Mouse (Mus musculus) heart, embryonic 13.5 days (tissue): ENCODE measurements at regions not wholly inside any gene's neighbourhood (a gene's known extent, or its start where the extent isn't known, plus 50 kb on each side); places are given as distances from the start of the nearest gene placed in this dataset.

Source experiments
- ATAC-seq: fragments of 200-750 bp; cut with Nextera tagmentation; 2 replicates; pipeline ENCODE4 v1.8.0; 2017; ENCODE audit warnings: moderate TSS enrichment; ENCODE audit not compliant: insufficient number of reproducible peaks, low FRiP score, low TSS enrichment; ENCODE audit errors: extremely low read depth
- H3K27ac ChIP-seq: fragments of 300-500 bp; sonication (generic); replicated peaks from 2 replicates; pipeline ENCODE4 v1.5.1; 2015; ENCODE audit warnings: moderate library complexity, mild to moderate bottlenecking, inconsistent platforms
- H3K27me3 ChIP-seq: fragments of 300-500 bp; sonication (generic); replicated peaks from 2 replicates; pipeline ENCODE4 v1.6.1; 2015; ENCODE audit warnings: mild to moderate bottlenecking, inconsistent platforms
- H3K36me3 ChIP-seq: fragments of 300-500 bp; sonication (generic); 2 replicates; pipeline ENCODE4 v1.6.1; 2015; ENCODE audit warnings: mild to moderate bottlenecking, inconsistent platforms
- H3K4me1 ChIP-seq: fragments of 300-500 bp; sonication (generic); 2 replicates; pipeline ENCODE4 v1.6.1; 2015; ENCODE audit warnings: inconsistent platforms
- H3K4me2 ChIP-seq: fragments of 300-500 bp; sonication (generic); 2 replicates; pipeline ENCODE4 v1.6.1; 2015; ENCODE audit warnings: inconsistent platforms, mild to moderate bottlenecking, moderate library complexity
- H3K4me3 ChIP-seq: fragments of 300-500 bp; sonication (generic); 2 replicates; pipeline ENCODE4 v1.5.1; 2015; ENCODE audit warnings: moderate library complexity, mild to moderate bottlenecking, inconsistent platforms
- H3K9ac ChIP-seq: fragments of 300-500 bp; sonication (generic); 2 replicates; pipeline ENCODE4 v1.6.1; 2015; ENCODE audit warnings: inconsistent platforms, mild to moderate bottlenecking, moderate library complexity
- H3K9me3 ChIP-seq: fragments of 300-500 bp; sonication (generic); 2 replicates; pipeline ENCODE4 v1.6.1; 2016; ENCODE audit warnings: inconsistent platforms
- WGBS: fragments of 180-500 bp; shearing (Covaris S2); methylation state at CpG from one replicate; pipeline ENCODE4 v1.1.7; 2015; ENCODE audit warnings: mixed read lengths; 5-methylcytosine and 5-hydroxymethylcytosine counted together

DNA sequence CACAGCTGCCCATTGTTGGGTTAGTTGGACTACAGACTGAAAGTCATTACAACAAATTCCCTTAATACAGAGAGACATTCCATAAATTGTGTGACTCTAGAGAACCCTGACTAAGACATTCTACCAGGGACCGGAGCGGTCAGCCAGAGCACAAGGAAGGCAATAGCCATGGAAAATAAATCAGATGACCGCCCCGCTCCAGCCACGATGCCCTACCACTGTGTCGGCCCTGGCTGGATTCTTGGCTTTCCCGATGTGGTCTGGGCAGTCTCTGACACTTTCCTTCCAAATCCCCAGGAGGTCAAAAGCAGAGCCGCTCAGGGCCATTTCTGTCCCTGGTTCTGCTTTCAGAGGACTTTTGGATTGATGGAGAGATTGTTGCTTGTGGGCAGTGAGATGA, 57.8 kb downstream of the Lsm3 start:
- ATAC-seq: no peak
- no peaks in the 10 kb centered on the region for H3K9me3 ChIP-seq
- peaks cover 73% of the 10 kb centered on the region for H3K27me3 ChIP-seq
- no peak overlapping the region for H3K9ac ChIP-seq
- 76% methylated on average over 8 of the region's 8 CpGs for WGBS
- peaks cover 4% of the 10 kb centered on the region for H3K4me1 ChIP-seq
- no peaks in the 10 kb centered on the region for H3K36me3 ChIP-seq
- H3K4me3 ChIP-seq: no peak overlapping the region
- no peak overlapping the region for H3K4me2 ChIP-seq
- no peak overlapping the region for H3K27ac ChIP-seq

DNA sequence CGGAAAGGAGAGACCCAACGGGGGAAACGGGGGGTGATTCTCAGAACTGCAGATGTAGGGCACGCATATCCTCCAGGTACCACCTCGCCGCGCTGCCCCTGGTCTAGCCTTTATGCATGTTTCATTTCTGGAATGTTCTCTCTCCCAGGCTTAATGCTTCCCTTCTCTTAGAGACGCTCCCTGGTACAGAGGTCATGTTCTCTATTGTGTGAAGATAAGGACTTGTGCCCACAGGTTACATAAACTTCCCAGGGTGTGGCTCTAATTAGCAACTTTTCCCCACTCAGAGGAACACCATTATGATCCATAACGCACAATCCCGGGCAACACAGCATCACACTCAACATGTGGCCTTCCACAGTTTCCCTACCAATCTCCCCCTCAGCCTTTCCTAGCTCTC, 58.7 kb downstream of the Lsm3 start:
- 74% methylated on average over 10 of the region's 10 CpGs for WGBS
- Histone ChIP-seq H3K27me3 (peaks cover 73% of the 10 kb centered on the region), H3K4me3 (no peak overlapping the region)

DNA sequence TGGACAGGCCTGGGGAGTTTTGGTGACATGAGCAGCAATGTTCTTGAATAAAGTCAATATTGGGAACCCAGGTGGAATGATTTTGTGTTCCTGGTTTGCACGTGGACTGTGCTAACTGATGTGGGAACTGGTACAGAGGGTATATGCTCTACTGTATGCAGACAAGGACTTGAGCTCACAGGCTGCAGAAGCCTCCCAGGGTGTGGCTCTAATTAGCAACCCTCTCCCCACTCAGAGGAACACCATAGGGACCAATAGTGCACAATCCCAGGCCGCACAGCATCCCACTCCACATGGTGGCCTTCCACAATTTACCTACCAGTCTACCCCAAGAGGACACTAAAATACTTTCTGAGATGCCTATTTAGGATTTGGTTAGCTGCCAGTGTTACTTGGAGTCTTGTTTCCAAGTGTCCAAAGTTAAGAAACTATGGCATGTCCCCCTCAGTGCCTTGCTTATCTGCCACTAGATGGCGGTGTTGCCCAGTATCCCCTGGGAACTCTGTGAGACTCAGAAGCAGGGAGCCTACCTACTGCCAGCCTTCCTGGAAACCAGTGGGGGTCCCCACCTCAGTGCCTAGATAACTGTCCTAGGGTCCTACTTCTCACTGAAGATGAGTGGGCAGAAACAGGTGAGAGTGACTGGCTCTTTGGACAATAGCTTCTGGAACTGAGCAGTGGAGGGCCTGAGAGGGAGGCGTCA, 60.1 kb downstream of the Lsm3 start:
- Histone ChIP-seq H3K36me3 (no peaks in the 10 kb centered on the region), H3K9ac (no peak overlapping the region), H3K27me3 (peaks cover 72% of the 10 kb centered on the region), H3K4me1 (peaks cover 4% of the 10 kb centered on the region), H3K4me3 (no peak overlapping the region), H3K9me3 (no peaks in the 10 kb centered on the region), H3K4me2 (no peak overlapping the region), H3K27ac (no peak overlapping the region)
- 54% methylated on average over 4 of the region's 4 CpGs for WGBS
- no peak for ATAC-seq

More for the DNA sequence above, 58.7 kb downstream of the Lsm3 start:
- peaks cover 4% of the 10 kb centered on the region for H3K4me1 ChIP-seq
- H3K4me2 ChIP-seq: no peak overlapping the region
- no peak overlapping the region for H3K27ac ChIP-seq
- H3K9me3 ChIP-seq: no peaks in the 10 kb centered on the region
- H3K36me3 ChIP-seq: no peaks in the 10 kb centered on the region
- no peak overlapping the region for H3K9ac ChIP-seq
- no peak for ATAC-seq

DNA sequence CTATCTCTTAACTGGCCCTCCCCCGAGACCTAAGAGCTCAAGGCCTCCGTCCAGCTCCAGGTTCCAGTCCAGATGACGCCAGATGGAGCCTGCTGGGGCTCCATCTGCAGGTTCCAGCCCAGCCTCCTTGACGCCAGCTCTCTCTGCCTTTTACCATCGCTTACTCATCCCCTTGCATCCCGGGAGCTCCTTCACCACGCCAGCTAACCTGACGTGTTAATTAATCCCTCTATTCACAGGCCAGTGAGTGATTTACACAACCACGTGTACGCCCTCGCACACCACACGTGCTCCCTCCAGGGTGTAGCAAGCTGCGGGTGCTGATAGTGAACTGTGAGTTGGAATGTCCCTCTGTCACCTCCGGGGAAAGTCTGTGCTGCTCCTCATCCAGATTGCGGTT, 61.2 kb downstream of the Lsm3 start:
- no peak overlapping the region for H3K4me3 ChIP-seq
- WGBS: 31% methylated on average over 15 of the region's 15 CpGs
- peaks cover 78% of the 10 kb centered on the region for H3K27me3 ChIP-seq
- ATAC-seq: no peak
- no peak overlapping the region for H3K4me2 ChIP-seq
- H3K36me3 ChIP-seq: no peaks in the 10 kb centered on the region
- H3K9me3 ChIP-seq: no peaks in the 10 kb centered on the region
- H3K27ac ChIP-seq: no peak overlapping the region
- H3K4me1 ChIP-seq: peaks cover 4% of the 10 kb centered on the region
- no peak overlapping the region for H3K9ac ChIP-seq

DNA sequence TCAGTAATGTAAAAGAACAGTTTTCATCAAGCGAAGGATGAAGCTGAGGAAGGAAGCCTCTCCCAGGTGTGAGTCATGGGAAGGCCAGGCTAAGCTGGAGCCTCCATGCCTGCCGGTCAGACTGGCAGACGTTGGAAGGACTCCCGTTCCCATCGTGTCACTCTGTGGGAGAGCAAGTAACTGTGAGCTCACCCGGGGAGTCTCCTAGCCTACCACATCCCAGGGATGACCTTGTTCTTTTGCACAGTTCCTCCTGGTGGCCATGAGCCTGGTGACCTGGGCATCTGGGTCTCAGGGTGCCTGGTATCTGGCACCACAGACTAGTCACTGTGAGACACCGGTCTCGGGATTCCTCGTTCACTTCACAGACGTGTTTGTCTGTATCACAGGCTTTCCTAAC, 63.9 kb downstream of the Lsm3 start:
- no peak for ATAC-seq
- Histone ChIP-seq H3K4me2 (no peak overlapping the region), H3K27me3 (peaks cover 63% of the 10 kb centered on the region), H3K4me1 (peaks cover 4% of the 10 kb centered on the region), H3K9ac (no peak overlapping the region), H3K27ac (no peak overlapping the region), H3K36me3 (no peaks in the 10 kb centered on the region), H3K9me3 (no peaks in the 10 kb centered on the region), H3K4me3 (no peak overlapping the region)
- 70% methylated on average over 10 of the region's 10 CpGs for WGBS

DNA sequence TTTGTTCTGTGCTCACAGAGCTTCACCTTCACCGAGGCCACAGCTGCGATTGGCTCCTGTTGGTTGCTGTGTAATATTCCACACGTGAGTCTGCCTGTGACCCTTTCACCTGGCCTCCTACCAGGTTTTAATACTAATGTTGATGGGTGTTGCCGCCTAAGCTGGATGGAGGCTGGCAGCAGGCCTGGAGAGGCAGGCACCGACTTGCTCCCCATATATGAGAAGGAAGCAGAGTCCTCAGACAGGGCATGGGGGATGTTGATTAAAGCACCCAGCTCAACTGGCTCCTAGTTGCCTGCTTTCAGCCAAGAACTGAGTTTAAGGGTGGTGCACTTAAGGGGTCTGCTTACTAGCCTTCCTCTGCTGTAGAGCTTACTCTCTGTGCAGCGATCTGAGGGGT, 64.9 kb downstream of the Lsm3 start:
- peaks cover 63% of the 10 kb centered on the region for H3K27me3 ChIP-seq
- H3K9ac ChIP-seq: no peak overlapping the region
- H3K4me3 ChIP-seq: no peak overlapping the region
- no peaks in the 10 kb centered on the region for H3K36me3 ChIP-seq
- no peaks in the 10 kb centered on the region for H3K9me3 ChIP-seq
- ATAC-seq: no peak
- no peak overlapping the region for H3K27ac ChIP-seq
- peaks cover 6% of the 10 kb centered on the region for H3K4me1 ChIP-seq
- H3K4me2 ChIP-seq: no peak overlapping the region
- 86% methylated on average over 6 of the region's 6 CpGs for WGBS

DNA sequence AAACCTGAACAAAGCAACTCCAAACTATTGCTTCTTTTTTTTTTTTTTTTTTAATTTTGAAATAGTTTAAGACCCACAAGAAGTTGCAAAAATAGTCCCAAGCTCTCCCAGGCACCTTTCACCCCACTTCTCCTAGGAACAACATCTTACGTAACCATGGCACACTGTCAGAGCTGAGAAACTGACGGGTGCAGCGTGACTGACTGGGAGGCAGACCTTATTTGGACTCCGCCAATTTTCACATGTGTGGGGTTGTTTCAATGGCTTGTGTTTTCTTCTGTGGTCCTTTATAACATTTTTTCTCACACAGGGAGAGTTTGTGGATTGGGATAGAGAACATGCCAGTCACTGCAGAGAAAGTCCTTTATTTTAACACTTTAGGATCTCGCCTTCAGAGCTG, 66.6 kb downstream of the Lsm3 start:
- WGBS: 82% methylated on average over 5 of the region's 5 CpGs
- no peak overlapping the region for H3K9ac ChIP-seq
- no peaks in the 10 kb centered on the region for H3K9me3 ChIP-seq
- no peak overlapping the region for H3K4me2 ChIP-seq
- no peaks in the 10 kb centered on the region for H3K36me3 ChIP-seq
- peaks cover 54% of the 10 kb centered on the region for H3K27me3 ChIP-seq
- H3K4me1 ChIP-seq: peaks cover 2% of the 10 kb centered on the region; the same call in 1 of the 2 replicates
- no peak overlapping the region for H3K4me3 ChIP-seq
- H3K27ac ChIP-seq: no peak overlapping the region
- no peak for ATAC-seq

DNA sequence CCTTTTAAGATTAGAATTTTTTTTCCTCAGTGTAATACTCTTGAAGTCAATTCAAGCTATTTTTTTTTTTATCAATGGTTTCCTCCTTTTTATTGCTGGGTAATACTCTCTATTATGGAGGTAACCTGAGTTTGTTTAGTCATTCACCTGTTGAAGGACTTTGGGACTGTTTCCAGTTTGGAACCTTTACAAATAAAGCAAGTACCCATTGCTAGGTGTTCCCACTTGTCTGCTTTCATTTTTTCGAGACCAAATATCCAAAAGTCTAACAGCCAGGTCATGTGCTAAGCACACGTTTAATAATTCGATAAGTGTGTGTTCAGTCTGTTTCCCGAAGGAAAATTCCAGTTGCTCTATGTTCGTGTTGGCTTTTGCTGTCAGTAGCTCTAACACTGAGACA, 67.6 kb downstream of the Lsm3 start:
- Histone ChIP-seq H3K4me1 (peaks cover 7% of the 10 kb centered on the region), H3K4me3 (no peak overlapping the region), H3K27me3 (peaks cover 62% of the 10 kb centered on the region), H3K9ac (no peak overlapping the region), H3K27ac (no peak overlapping the region), H3K36me3 (no peaks in the 10 kb centered on the region), H3K9me3 (no peaks in the 10 kb centered on the region), H3K4me2 (no peak overlapping the region)
- no peak for ATAC-seq
- WGBS: 72% methylated on average over 5 of the region's 5 CpGs

DNA sequence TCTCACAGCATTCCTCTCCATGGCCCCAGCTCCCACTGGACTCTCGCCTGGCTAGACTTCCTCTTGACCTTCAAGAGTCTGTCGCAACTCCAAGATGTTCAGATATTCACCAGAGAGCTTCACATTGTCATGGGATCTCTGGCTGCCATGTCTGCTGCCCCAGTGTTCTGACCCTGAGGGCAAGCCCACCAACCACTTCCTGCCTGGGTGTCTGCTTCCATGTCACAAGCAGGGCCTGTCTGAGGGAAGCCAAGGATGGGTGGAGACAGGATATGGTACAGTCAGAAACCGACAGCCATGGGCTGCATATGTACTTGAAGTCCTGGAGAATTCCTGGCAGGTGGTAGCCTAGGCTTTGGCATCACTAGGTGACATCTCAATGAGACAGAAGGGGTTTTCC, 69.8 kb downstream of the Lsm3 start:
- ATAC-seq: no peak
- no peak overlapping the region for H3K4me2 ChIP-seq
- peaks cover 27% of the 10 kb centered on the region for H3K4me1 ChIP-seq
- no peak overlapping the region for H3K27ac ChIP-seq
- H3K9me3 ChIP-seq: no peaks in the 10 kb centered on the region
- H3K9ac ChIP-seq: no peak overlapping the region
- no peaks in the 10 kb centered on the region for H3K36me3 ChIP-seq
- H3K27me3 ChIP-seq: peaks cover 53% of the 10 kb centered on the region
- 65% methylated on average over 3 of the region's 3 CpGs for WGBS
- H3K4me3 ChIP-seq: no peak overlapping the region

DNA sequence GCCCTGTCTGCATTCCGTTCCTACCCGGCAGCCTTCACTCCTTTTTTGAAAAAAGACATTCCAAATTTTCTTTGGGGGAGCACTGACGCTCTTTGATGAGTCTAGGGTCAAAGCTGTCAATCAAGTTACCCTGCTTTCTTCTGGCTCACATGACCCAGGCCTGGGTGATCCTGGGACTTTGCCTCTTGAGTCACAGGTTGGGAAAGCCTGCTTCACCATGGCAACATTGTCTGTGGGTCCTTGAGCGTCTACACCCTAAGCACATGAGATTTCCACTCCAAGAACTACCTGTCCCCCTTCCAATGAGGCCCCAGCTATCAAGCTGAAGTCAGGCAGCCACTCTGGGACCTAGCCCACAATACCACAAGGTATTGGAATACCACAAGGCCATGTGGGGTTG, 73.5 kb downstream of the Lsm3 start:
- Histone ChIP-seq H3K4me1 (peaks cover 38% of the 10 kb centered on the region), H3K4me2 (no peak overlapping the region), H3K27ac (no peak overlapping the region), H3K9me3 (no peaks in the 10 kb centered on the region), H3K36me3 (no peaks in the 10 kb centered on the region), H3K9ac (no peak overlapping the region), H3K27me3 (peaks cover 38% of the 10 kb centered on the region), H3K4me3 (no peak overlapping the region)
- WGBS: 67% methylated on average over 4 of the region's 4 CpGs
- ATAC-seq: no peak

DNA sequence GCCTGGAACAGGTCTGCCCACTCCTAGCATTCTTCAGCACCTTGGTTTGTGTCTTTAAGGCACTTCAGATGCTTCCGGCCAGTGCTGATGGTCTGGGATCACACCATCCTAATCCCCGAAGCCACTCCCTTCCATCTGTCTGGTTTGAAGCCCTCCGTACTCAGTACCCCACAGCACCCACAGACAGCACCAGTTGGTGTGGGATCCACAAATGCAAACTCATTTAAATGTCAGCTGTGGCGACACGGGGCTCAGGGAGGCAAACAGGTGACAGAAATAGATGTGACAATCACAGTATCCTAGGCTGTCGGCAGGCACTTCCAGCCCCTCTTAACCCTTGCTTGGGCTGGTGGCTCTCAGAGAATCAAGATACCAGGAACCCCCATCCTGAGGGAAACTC, 74.7 kb downstream of the Lsm3 start:
- Histone ChIP-seq H3K27ac (peak overlapping the region; percentile 32), H3K27me3 (peaks cover 26% of the 10 kb centered on the region), H3K36me3 (no peaks in the 10 kb centered on the region), H3K9me3 (no peaks in the 10 kb centered on the region), H3K4me2 (peak overlapping the region; percentile 27), H3K4me1 (peaks cover 38% of the 10 kb centered on the region), H3K9ac (0 out of 2 replicates have a peak overlapping the region, but pooled peaks have one; percentile 17), H3K4me3 (no peak overlapping the region)
- WGBS: 31% methylated on average over 6 of the region's 6 CpGs
- no peak for ATAC-seq

DNA sequence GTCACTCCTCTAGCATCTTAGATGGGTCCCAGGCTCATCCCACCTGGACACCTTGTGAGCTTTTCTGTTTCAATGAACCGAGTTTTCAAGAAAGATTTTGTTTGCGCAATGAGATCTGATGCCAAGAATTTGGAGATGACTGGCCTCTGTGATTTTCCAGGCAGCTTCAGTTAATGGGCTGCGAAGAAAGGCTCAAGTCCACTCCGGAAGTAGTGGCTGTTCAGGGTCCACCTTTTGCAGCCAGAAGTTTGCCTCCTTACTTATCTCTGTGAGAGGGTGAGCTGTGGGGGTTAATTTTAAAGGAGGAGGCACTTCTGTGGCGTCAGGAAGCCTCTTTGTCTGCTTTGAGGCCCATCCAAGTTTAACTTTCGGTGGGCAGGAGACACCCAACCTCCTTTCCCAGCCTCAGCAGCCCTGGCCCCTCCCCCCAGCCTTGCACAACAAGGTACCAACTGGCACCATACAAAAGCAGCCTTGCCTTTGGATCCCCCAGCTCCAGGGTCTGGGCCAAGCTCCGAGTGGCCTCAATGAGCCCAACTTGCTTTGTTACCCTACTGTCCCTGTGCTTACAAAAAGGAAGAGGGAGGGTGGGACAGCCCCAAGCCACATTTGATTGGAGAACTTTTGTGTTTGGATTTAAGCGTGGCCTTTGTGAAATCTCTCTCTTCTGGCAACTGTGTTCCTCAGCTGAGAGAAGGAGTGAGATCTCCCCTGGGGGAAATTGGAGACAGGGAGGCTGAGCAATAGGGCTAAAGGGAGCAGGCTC, 75.3 kb downstream of the Lsm3 start:
- Histone ChIP-seq H3K9ac (0 out of 2 replicates have a peak overlapping the region, but pooled peaks have one; percentile 17), H3K9me3 (no peaks in the 10 kb centered on the region), H3K36me3 (no peaks in the 10 kb centered on the region), H3K27me3 (peaks cover 20% of the 10 kb centered on the region), H3K4me3 (no peak overlapping the region), H3K4me2 (peak overlapping the region; percentile 27), H3K27ac (peak overlapping the region; percentile 32), H3K4me1 (peaks cover 36% of the 10 kb centered on the region)
- no peak for ATAC-seq
- WGBS: 33% methylated on average over 8 of the region's 8 CpGs
